Mouse (Mus musculus): ENCODE data around the gene Dstyk.

Gene Dstyk

DNA sequence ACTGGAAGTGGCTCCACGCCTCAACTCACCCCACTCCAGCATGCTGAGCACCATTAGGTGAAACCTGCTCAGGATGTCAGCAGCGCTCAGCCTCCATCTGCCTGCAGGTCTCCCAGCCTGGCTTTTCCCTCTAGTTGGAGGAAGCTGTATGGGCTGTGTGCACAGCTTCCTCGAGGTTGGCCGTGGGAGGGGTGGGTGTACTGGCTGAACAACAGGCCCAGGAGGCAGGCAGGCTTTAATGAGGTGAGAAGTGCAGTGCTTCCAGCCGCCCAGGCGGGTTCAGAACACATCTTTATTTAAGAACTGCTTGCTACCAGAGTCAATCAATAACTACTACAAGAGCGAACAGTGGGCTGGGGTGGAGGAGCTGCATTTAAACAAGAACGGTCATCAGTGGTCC, 94.2 kb downstream of the Dstyk start:
- no peak for DNase-seq (ENCODE audit: low read depth, low spot score)

DNA sequence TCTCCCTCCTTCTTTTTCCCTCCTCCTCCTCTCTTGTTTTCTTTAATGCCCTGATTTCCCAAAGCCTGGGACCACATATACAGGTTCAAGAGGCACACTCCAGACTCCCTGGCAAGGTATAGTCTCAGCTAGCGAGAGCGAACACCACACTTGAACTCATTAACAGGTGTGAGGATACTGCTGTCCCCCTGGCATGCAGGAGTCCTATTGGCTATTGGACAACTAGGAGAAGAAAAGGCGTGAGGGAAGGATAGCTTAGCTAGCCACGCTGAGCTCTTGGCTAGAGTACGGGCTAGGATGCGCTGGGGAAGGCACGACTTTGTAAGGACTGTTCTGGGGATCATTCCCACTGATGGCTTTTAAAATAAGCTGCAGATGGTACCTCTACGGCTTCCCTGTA, 94.8 kb downstream of the Dstyk start:
- no peak for DNase-seq (ENCODE audit: low read depth, low spot score)

- DNase-seq (ENCODE audit: low read depth, low spot score), result no peak
These were observed 98.0 kb downstream of the Dstyk start for GRCm38 (mm10) chr1:132515339-132515738.
